Mouse (Mus musculus) mouse trophoblast stem cell (cell line): ENCODE results near the gene Rpl41.
"Not testable (repeated sequence)": the region's sequence is repeated elsewhere in the genome, so short reads cannot be mapped to it uniquely, and the experiment has no call there.

ENCODE experiments used
- in situ Hi-C, 2 experiments: fragments of 300-500 bp; cut with MseI, MboI; formaldehyde crosslinking; loops; 2 replicates in 1 of 2; 3 replicates in 1 of 2; pipeline ENCODE4 v1.15.1; 2025

The Rpl41 gene

GRCm38 (mm10) chr10:128556286-128556685 is 7.2 kb upstream of the Rpl41 start:
- in situ Hi-C loops, result no loop called here

- in situ Hi-C loops, result not testable (repeated sequence)
Observed at GRCm38 (mm10) chr10:128555567-128555966, 6.5 kb upstream of the Rpl41 start.

- in situ Hi-C loops, result not testable (repeated sequence)
Observed at GRCm38 (mm10) chr10:128550144-128550823, 1.2 kb upstream of the Rpl41 start.

DNA sequence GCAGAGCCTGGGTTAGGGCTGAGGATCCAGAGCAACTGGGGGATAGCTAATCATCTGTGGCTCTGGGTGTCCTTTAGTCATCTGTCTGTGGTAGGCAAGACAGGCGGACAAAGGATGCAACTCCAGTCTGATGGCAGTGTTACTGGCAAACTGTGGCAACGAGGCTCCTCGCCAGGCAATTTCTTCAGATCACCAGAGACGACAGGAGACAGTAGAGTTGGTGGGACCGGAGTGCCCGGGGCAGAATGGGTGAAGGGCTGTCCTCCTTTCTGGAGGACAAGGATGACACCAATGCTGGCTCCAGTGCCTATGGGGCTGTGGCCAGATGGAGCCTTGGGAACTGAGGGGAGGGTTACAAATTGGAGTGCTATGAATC is 565 bp upstream of the Rpl41 start:
- in situ Hi-C loops, result not testable (repeated sequence)

DNA sequence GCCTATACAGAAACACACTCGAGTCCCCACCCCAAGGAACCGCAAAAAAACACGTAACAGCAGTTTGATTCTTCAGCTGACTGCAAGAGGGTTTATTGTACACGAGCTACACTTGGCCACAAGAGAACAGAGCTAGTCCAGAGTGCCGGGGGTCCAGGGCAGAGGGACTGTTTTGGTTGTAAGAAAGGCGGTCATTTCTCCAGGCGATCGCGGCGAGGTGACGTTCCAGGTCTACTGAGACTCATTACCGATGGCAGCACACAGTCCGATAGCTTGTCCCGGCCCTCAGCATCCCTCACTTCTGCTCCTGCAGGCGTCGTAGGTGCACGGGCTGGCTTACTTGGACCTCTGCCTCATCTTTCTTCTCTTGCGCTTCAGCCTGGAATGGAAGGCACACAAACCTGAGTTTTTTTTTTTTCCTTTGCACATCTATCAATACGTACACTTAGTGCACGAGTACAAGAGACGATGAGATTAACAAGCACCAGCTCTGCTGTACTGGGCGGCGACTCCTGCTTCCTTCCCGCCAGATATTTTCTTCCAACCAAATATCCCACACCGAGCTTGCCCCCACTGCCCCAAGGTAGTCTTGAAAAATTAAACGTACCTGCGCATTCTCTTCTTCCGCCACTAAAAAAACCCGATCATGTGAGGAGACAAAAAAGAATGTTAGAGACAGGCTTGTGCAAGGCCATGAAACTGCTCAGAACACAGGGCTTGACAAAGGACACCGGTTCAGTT is 884 bp downstream of the Rpl41 start:
- in situ Hi-C loops, result not testable (repeated sequence)

DNA sequence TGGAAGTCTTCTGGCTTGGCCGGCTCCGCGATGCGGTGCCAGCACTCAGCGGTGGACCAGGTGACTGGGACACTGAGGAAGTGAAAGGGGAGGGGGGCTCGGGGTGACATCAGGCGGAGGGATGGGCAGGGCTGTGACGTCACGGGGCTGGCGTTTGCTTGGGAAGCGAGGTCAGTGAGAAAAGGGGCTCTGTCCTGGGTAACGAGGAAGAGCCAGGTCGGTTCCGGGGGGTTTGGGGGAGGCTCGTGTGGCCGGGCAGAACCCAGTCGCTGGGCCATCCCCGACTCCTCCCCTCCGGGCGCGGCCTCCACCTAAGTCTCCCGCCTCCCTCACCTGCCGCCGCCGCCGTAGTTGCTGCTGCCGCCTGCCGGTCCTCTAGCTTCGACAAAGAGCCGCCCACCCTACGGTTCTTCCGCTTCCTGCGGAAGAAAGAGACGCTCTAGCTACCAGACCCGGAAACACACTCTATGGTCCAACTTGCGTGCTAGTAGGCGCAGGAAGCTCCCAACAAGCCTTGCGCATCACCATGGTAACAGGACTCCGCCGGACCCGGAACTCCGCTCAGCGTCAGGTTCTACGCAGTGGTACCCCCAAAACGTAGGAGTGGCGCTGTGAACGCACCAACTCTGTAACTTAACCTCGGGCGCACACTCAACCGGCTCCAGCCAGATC is 1.6 kb downstream of the Rpl41 start, which contains the start of gene Zc3h10:
Zc3h10 (minus strand) TSS at position 414 of the 672 bp plus-strand sequence.
- in situ Hi-C loops, result no loop called here

- in situ Hi-C loops, result no loop called here
Observed at GRCm38 (mm10) chr10:128546787-128547186, 2.3 kb downstream of the Rpl41 start.

GRCm38 (mm10) chr10:128546361-128546760 is 2.7 kb downstream of the Rpl41 start:
- in situ Hi-C loops, result no loop called here

DNA sequence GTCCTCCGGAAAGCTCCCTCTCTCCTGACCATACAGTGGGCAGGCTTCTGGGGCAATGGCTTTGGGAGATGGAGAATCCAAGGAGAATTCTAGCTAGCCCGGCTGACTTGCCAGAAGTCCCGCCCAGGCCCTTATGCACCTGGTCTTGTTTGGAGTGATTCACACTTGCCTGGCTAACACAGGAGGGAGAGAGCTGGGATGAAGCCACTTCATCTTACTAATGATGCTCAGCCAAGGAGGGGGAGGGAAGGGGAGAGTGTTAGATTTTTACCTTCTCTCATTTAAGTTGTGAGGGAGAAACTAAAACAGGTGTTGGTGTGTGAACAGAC is 3.6 kb downstream of the Rpl41 start:
- in situ Hi-C loops, result no loop called here

GRCm38 (mm10) chr10:128544674-128545569 is 4.2 kb downstream of the Rpl41 start:
- in situ Hi-C loops, result no loop called here

DNA sequence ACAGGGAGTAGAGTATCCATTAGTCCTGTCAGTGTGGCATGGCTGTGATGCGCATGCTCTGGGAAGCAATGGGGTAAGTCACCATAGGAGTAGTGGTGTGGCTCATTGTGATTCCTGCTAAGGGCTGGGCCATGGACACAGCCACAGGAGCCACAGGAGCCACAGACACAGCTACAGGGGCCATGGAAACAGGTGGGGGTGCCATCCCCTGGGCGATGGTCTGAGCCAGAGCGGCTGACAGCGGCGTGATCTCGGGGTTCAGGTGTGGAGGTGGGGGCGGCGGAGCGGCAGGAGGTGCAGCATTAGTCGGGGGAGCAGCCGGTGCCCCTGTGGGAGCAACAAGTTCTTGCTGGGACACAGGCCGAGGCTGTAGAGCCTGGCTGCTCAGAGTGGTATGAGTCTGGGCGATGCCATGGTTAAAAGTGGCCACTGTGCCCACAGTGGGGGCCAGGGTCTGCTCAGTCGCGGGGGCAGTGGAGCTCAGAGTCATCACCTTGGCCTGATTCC is 4.9 kb downstream of the Rpl41 start:
- in situ Hi-C loops, result no loop called here

DNA sequence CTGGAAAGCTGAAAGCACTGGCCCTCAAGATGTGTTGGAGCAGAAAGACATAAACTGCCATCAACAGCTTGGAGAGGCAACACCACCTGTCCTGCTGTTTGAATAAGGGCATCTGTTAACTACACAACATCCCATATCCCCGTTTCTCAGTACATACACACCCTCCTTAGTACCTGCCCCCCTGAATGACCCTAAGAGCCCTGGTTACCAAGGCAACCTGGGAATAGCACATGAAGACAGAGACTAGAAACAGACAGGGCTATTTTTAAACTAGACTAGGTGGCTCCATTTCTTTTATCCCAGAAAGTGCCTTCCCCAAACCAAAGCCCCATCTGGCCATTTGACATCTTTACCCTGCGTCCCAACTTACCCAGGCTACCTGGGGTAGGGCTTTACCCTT is 6.0 kb downstream of the Rpl41 start:
- in situ Hi-C loops, result no loop called here

GRCm38 (mm10) chr10:128538340-128538870 is 10.7 kb downstream of the Rpl41 start:
- in situ Hi-C loops, result no loop called here

DNA sequence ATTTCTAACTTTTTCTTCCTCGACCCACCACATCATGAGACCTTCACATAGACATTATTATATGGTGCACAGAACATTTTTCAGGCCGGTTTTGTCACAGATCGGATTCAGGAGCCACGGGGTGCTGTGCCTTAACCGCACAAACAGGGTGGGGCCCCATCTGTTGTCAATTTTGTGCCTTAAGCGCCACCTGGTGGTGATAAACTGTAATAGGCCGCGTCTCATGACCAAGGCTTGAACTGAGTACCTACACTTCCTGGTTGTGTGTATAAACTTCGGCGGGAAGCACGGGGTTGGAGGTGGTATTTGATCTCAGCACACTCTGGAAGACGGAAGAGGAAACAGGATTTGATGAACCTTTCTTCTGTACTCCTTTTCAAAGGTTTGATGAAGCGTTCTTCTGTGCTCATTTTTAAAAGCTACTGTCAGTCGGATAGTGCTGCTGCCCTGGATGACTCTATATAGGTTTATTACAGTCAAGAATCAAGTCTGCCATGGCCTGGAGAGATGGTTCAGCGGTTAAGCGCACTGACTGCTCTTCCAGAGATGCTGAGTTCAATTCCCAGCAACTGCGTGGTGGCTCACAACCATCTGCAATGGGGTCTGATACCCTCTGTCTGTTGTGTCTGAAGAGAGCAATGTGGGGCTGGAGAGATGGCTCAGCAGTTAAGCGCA is 12.7 kb downstream of the Rpl41 start:
- in situ Hi-C loops, result no loop called here

- in situ Hi-C loops, result no loop called here
Observed at GRCm38 (mm10) chr10:128535624-128536265, 13.4 kb downstream of the Rpl41 start.

- in situ Hi-C loops, result no loop called here
Observed at GRCm38 (mm10) chr10:128535206-128535605, 13.9 kb downstream of the Rpl41 start.

- in situ Hi-C loops, result no loop called here
Observed at GRCm38 (mm10) chr10:128526366-128527356, 22.4 kb downstream of the Rpl41 start.

GRCm38 (mm10) chr10:128525671-128526308 is 23.3 kb downstream of the Rpl41 start, which contains the start of gene Esyt1:
Esyt1 (minus strand) TSS chr10:128525871.
- in situ Hi-C loops, result no loop called here
